Comparison of ENCODE assay signal across 20 mouse cellular contexts in genomic region chr4:129299121-129299520, GRCm38 (mm10). TPM values are rescaled to one million over a fixed set of nuclear protein-coding genes. Genes with fewer than 3 reads are reported as not detected.
"Had no signal": no experiment of that assay in that cellular context is flagged by ENCODE, and none has a peak within 500 bp of the region (broad histone marks: within the 10 kb centered on the region; RNA-seq: fewer than 3 reads in every experiment).

No protein-coding gene starts in this region.

- H3K27me3 ChIP-seq: limb, embryonic 15.5 days; liver, embryonic 15.5 days; midbrain, embryonic 15.5 days; neural tube, embryonic 12.5 days; neural tube, embryonic 15.5 days had no signal

- H3K36me3 ChIP-seq: limb, embryonic 15.5 days; midbrain, embryonic 12.5 days; midbrain, embryonic 15.5 days; neural tube, embryonic 12.5 days; neural tube, embryonic 15.5 days had no signal

- H3K4me3 ChIP-seq: layer of hippocampus, adult 2 months; limb, embryonic 15.5 days; liver, embryonic 15.5 days; midbrain, embryonic 12.5 days; midbrain, embryonic 15.5 days; neural tube, embryonic 12.5 days; neural tube, embryonic 15.5 days had no signal

- H3K9ac ChIP-seq: limb, embryonic 15.5 days; liver, embryonic 15.5 days; midbrain, embryonic 12.5 days; midbrain, embryonic 15.5 days; neural tube, embryonic 12.5 days; neural tube, embryonic 15.5 days had no signal

- ATAC-seq: midbrain, embryonic 15.5 days had no signal

- H3K4me1 ChIP-seq: limb, embryonic 15.5 days; midbrain, embryonic 15.5 days; neural tube, embryonic 12.5 days; neural tube, embryonic 15.5 days had no signal

- DNase-seq: kidney, adult 18-20 months; kidney, postnatal 25 days; layer of hippocampus, adult 9-11 months; lung, adult 18-20 months; right cerebral cortex, adult 18-20 months; right cerebral cortex, postnatal 14 days; right cerebral cortex, postnatal 4 days; spleen, adult 18-20 months; thymus, postnatal 25 days had no signal

- H3K9me3 ChIP-seq: limb, embryonic 15.5 days; liver, embryonic 15.5 days; midbrain, embryonic 12.5 days; midbrain, embryonic 15.5 days; neural tube, embryonic 12.5 days; neural tube, embryonic 15.5 days had no signal

- H3K4me2 ChIP-seq: limb, embryonic 15.5 days; liver, embryonic 11.5 days; liver, embryonic 15.5 days; midbrain, embryonic 12.5 days; midbrain, embryonic 15.5 days; neural tube, embryonic 12.5 days; neural tube, embryonic 15.5 days had no signal

- H3K27ac ChIP-seq: kidney, postnatal 0 days; layer of hippocampus, adult 2 months; limb, embryonic 15.5 days; liver, embryonic 15.5 days; macrophage; midbrain, embryonic 12.5 days; midbrain, embryonic 15.5 days; neural tube, embryonic 12.5 days; neural tube, embryonic 15.5 days had no signal

RNA-seq across cellular contexts. Expression of gene Sync, which starts 11.7 kb away (rescaled TPM):
- total RNA-seq: megakaryocyte, adult 5-6 weeks had no signal

RNA-seq across cellular contexts. Expression of gene C77080, which starts 37.9 kb away (rescaled TPM):
- total RNA-seq: megakaryocyte, adult 5-6 weeks had no signal
